Mouse (Mus musculus): ENCODE data around the gene Sbsn. TPM values are rescaled to one million over a fixed set of nuclear protein-coding genes. Genes with fewer than 3 reads are reported as not detected.

Gene Sbsn
- polyA plus RNA-seq, 1 experiment: 0.79 TPM

- no peaks in the 10 kb centered on the region for H3K79me2 ChIP-seq (ENCODE audit: control insufficient read depth, insufficient read depth)
- no peak overlapping the region for H3K4me2 ChIP-seq (ENCODE audit: low read depth)
- TF ChIP-seq POLR2A (IDR thresholded peaks at IDR 0.05; ENCODE audit: insufficient read length, low read depth): no peak
- TF ChIP-seq MYOD1 (IDR thresholded peaks at IDR 0.05; ENCODE audit: control insufficient read depth in 1 of 3, insufficient read length in 2 of 3, low read depth in 2 of 3): no peak
- no peak for TF ChIP-seq E2F4 (IDR thresholded peaks at IDR 0.05; ENCODE audit: insufficient read depth)
- no peak for TF ChIP-seq POLR2AphosphoS2 (IDR thresholded peaks at IDR 0.05; ENCODE audit: insufficient read length, low read depth)
- no peak for TF ChIP-seq SRF (IDR thresholded peaks at IDR 0.05; ENCODE audit: control insufficient read depth, insufficient read length, low read depth)
- no peak for TF ChIP-seq USF1 (IDR thresholded peaks at IDR 0.05; ENCODE audit: low read depth)
- H3K36me3 ChIP-seq (ENCODE audit: control insufficient read depth, insufficient read depth): no peaks in the 10 kb centered on the region
- no peaks in the 10 kb centered on the region for H3K27me3 ChIP-seq (ENCODE audit: control insufficient read depth, insufficient read depth, insufficient read length)
- no peak overlapping the region for H3K4me3 ChIP-seq
- no peak overlapping the region for H3ac ChIP-seq (ENCODE audit: control insufficient read depth, insufficient read length)
Observed at GRCm38 (mm10) chr7:30800653-30801052, 49.4 kb downstream of the Sbsn start.

GRCm38 (mm10) chr7:30803256-30803655, 52.0 kb downstream of the Sbsn start:
- Histone ChIP-seq H3K4me2 (ENCODE audit: low read depth) (no peak overlapping the region), H3ac (ENCODE audit: control insufficient read depth, insufficient read length) (no peak overlapping the region), H3K79me2 (ENCODE audit: control insufficient read depth, insufficient read depth) (no peaks in the 10 kb centered on the region), H3K4me3 (no peak overlapping the region), H3K27me3 (ENCODE audit: control insufficient read depth, insufficient read depth, insufficient read length) (no peaks in the 10 kb centered on the region), H3K36me3 (ENCODE audit: control insufficient read depth, insufficient read depth) (no peaks in the 10 kb centered on the region)
- TF ChIP-seq MYOD1 (IDR thresholded peaks at IDR 0.05; ENCODE audit: control insufficient read depth in 1 of 3, insufficient read length in 2 of 3, low read depth in 2 of 3): no peak
- TF ChIP-seq CEBPB (IDR thresholded peaks at IDR 0.05; ENCODE audit: insufficient read depth, poor library complexity, severe bottlenecking): no peak
- no peak for TF ChIP-seq POLR2A (IDR thresholded peaks at IDR 0.05; ENCODE audit: insufficient read length, low read depth)
- no peak for TF ChIP-seq USF1 (IDR thresholded peaks at IDR 0.05; ENCODE audit: low read depth)
- TF ChIP-seq POLR2AphosphoS2 (IDR thresholded peaks at IDR 0.05; ENCODE audit: insufficient read length, low read depth): no peak
- no peak for TF ChIP-seq MYOG (IDR thresholded peaks at IDR 0.05; ENCODE audit: control insufficient read depth in 1 of 3, insufficient read depth in 1 of 3, insufficient read length in 2 of 3, low read depth in 2 of 3)
- TF ChIP-seq SRF (IDR thresholded peaks at IDR 0.05; ENCODE audit: control insufficient read depth, insufficient read length, low read depth): no peak
- no peak for TF ChIP-seq MAX (IDR thresholded peaks at IDR 0.05; ENCODE audit: low read depth)
- TF ChIP-seq TCF12 (IDR thresholded peaks at IDR 0.05; ENCODE audit: insufficient read depth, poor library complexity, severe bottlenecking): no peak
- TF ChIP-seq TCF3 (IDR thresholded peaks at IDR 0.05; ENCODE audit: insufficient read length, low read depth): no peak
- no peak for TF ChIP-seq REST (IDR thresholded peaks at IDR 0.05; ENCODE audit: insufficient read depth, insufficient read length)
- TF ChIP-seq E2F4 (IDR thresholded peaks at IDR 0.05; ENCODE audit: insufficient read depth): no peak

GRCm38 (mm10) chr7:30804026-30804715, 52.9 kb downstream of the Sbsn start:
- H3K27me3 ChIP-seq (ENCODE audit: control insufficient read depth, insufficient read depth, insufficient read length): no peaks in the 10 kb centered on the region
- TF ChIP-seq E2F4 (IDR thresholded peaks at IDR 0.05; ENCODE audit: insufficient read depth) (no peak), USF1 (IDR thresholded peaks at IDR 0.05; ENCODE audit: low read depth) (no peak), TCF3 (IDR thresholded peaks at IDR 0.05; ENCODE audit: insufficient read length, low read depth) (no peak), CEBPB (IDR thresholded peaks at IDR 0.05; ENCODE audit: insufficient read depth, poor library complexity, severe bottlenecking) (no peak), MAX (IDR thresholded peaks at IDR 0.05; ENCODE audit: low read depth) (no peak), REST (IDR thresholded peaks at IDR 0.05; ENCODE audit: insufficient read depth, insufficient read length) (no peak), MYOD1 (IDR thresholded peaks at IDR 0.05; ENCODE audit: control insufficient read depth in 1 of 3, insufficient read length in 2 of 3, low read depth in 2 of 3) (no peak), POLR2A (IDR thresholded peaks at IDR 0.05; ENCODE audit: insufficient read length, low read depth) (no peak), POLR2AphosphoS2 (IDR thresholded peaks at IDR 0.05; ENCODE audit: insufficient read length, low read depth) (no peak), TCF12 (IDR thresholded peaks at IDR 0.05; ENCODE audit: insufficient read depth, poor library complexity, severe bottlenecking) (no peak), MYOG (IDR thresholded peaks at IDR 0.05; ENCODE audit: control insufficient read depth in 1 of 3, insufficient read depth in 1 of 3, insufficient read length in 2 of 3, low read depth in 2 of 3) (no peak), SRF (IDR thresholded peaks at IDR 0.05; ENCODE audit: control insufficient read depth, insufficient read length, low read depth) (no peak)
- no peaks in the 10 kb centered on the region for H3K79me2 ChIP-seq (ENCODE audit: control insufficient read depth, insufficient read depth)
- no peak overlapping the region for H3K4me3 ChIP-seq
- H3ac ChIP-seq (ENCODE audit: control insufficient read depth, insufficient read length): no peak overlapping the region
- no peaks in the 10 kb centered on the region for H3K36me3 ChIP-seq (ENCODE audit: control insufficient read depth, insufficient read depth)
- H3K4me2 ChIP-seq (ENCODE audit: low read depth): no peak overlapping the region

Other genes with a start within 250 kb of the Sbsn start
- gene Arhgap33, start 216.4 kb upstream of the Sbsn start, polyA plus RNA-seq (2012; fragmentation: generic; extraction: Trizol): 8.7 TPM
- gene Hspb6, start 199.3 kb upstream of the Sbsn start, polyA plus RNA-seq (2012; fragmentation: generic; extraction: Trizol): 27.8 TPM
- gene Proser3, start 199.2 kb upstream of the Sbsn start, polyA plus RNA-seq (2012; fragmentation: generic; extraction: Trizol): 3.8 TPM
- 55.3 TPM for gene Lin37, start 191.6 kb upstream of the Sbsn start, polyA plus RNA-seq (2012; fragmentation: generic; extraction: Trizol)
- gene U2af1l4, start 188.2 kb upstream of the Sbsn start, polyA plus RNA-seq (2012; fragmentation: generic; extraction: Trizol): 72.3 TPM
- gene Gm49396, start 188.1 kb upstream of the Sbsn start, polyA plus RNA-seq (2012; fragmentation: generic; extraction: Trizol): 1.0 TPM
- 169 TPM for gene Psenen, start 187.8 kb upstream of the Sbsn start, polyA plus RNA-seq (2012; fragmentation: generic; extraction: Trizol)
- 0.66 TPM for gene Igflr1, start 186.0 kb upstream of the Sbsn start, polyA plus RNA-seq (2012; fragmentation: generic; extraction: Trizol)
- gene Kmt2b, start 162.7 kb upstream of the Sbsn start, polyA plus RNA-seq (2012; fragmentation: generic; extraction: Trizol): 12.9 TPM
- 0.11 TPM for gene Zbtb32, start 152.6 kb upstream of the Sbsn start, polyA plus RNA-seq (2012; fragmentation: generic; extraction: Trizol)
- gene Upk1a, start 138.6 kb upstream of the Sbsn start, polyA plus RNA-seq (2012; fragmentation: generic; extraction: Trizol): 0.59 TPM
- 1,108 TPM for gene Cox6b1, start 125.3 kb upstream of the Sbsn start, polyA plus RNA-seq (2012; fragmentation: generic; extraction: Trizol)
- gene Etv2, start 115.6 kb upstream of the Sbsn start, polyA plus RNA-seq (2012; fragmentation: generic; extraction: Trizol): not detected
- gene Rbm42, start 101.2 kb upstream of the Sbsn start, polyA plus RNA-seq (2012; fragmentation: generic; extraction: Trizol): 124 TPM
- 8.4 TPM for gene Haus5, start 86.5 kb upstream of the Sbsn start, polyA plus RNA-seq (2012; fragmentation: generic; extraction: Trizol)
- not detected for gene Pmis2, start 79.9 kb upstream of the Sbsn start, polyA plus RNA-seq (2012; fragmentation: generic; extraction: Trizol)
- not detected for gene 2200002J24Rik, start 52.5 kb upstream of the Sbsn start, polyA plus RNA-seq (2012; fragmentation: generic; extraction: Trizol)
- not detected for gene Atp4a, start 39.3 kb upstream of the Sbsn start, polyA plus RNA-seq (2012; fragmentation: generic; extraction: Trizol)
- gene Tmem147, start 21.9 kb upstream of the Sbsn start, polyA plus RNA-seq (2012; fragmentation: generic; extraction: Trizol): 241 TPM
- 0.05 TPM for gene Gapdhs, start 7.8 kb upstream of the Sbsn start, polyA plus RNA-seq (2012; fragmentation: generic; extraction: Trizol)
- not detected for gene Dmkn, start 12.3 kb downstream of the Sbsn start, polyA plus RNA-seq (2012; fragmentation: generic; extraction: Trizol)
- gene Krtdap, start 36.4 kb downstream of the Sbsn start, polyA plus RNA-seq (2012; fragmentation: generic; extraction: Trizol): not detected
- gene Ffar2, start 72.3 kb downstream of the Sbsn start, polyA plus RNA-seq (2012; fragmentation: generic; extraction: Trizol): not detected
- not detected for gene Ffar3, start 104.7 kb downstream of the Sbsn start, polyA plus RNA-seq (2012; fragmentation: generic; extraction: Trizol)
- not detected for gene Ffar1, start 110.1 kb downstream of the Sbsn start, polyA plus RNA-seq (2012; fragmentation: generic; extraction: Trizol)
- gene Cd22, start 128.9 kb downstream of the Sbsn start, polyA plus RNA-seq (2012; fragmentation: generic; extraction: Trizol): not detected
- gene Mag, start 163.4 kb downstream of the Sbsn start, polyA plus RNA-seq (2012; fragmentation: generic; extraction: Trizol): 0.01 TPM
- not detected for gene Hamp2, start 173.2 kb downstream of the Sbsn start, polyA plus RNA-seq (2012; fragmentation: generic; extraction: Trizol)
- not detected for gene Hamp, start 192.6 kb downstream of the Sbsn start, polyA plus RNA-seq (2012; fragmentation: generic; extraction: Trizol)
- 88.6 TPM for gene Usf2, start 205.3 kb downstream of the Sbsn start, polyA plus RNA-seq (2012; fragmentation: generic; extraction: Trizol)
- gene Lsr, start 222.0 kb downstream of the Sbsn start, polyA plus RNA-seq (2012; fragmentation: generic; extraction: Trizol): 0.02 TPM
- not detected for gene Fam187b, start 222.3 kb downstream of the Sbsn start, polyA plus RNA-seq (2012; fragmentation: generic; extraction: Trizol)

Data from myocyte (in vitro differentiated cells).